Mouse (Mus musculus): ENCODE measurements around the gene Clstn3. TPM values are rescaled to one million over a fixed set of nuclear protein-coding genes. Genes with fewer than 3 reads are reported as not detected.

The Clstn3 gene
- polyA plus RNA-seq, 2 experiments = 5.1 to 11.2 TPM

GRCm38 (mm10) chr6:124471121-124471520, 6.5 kb upstream of the Clstn3 start:
- H3K27ac ChIP-seq (replicated peaks; ENCODE audit: low read depth, low read length) = no peak overlapping the region
- ATAC-seq (ENCODE audit: low FRiP score, low read depth) (no peak), DNase-seq (ENCODE audit: low spot score) (no peak)
- no peaks in the 10 kb centered on the region for H3K27me3 ChIP-seq (ENCODE audit: control insufficient read depth, insufficient read depth, low read length)
- H3K4me1 ChIP-seq (ENCODE audit: control insufficient read depth, insufficient read depth, low read length) = no peaks in the 10 kb centered on the region
- H3K9me3 ChIP-seq (ENCODE audit: control insufficient read depth, low read length) = no peaks in the 10 kb centered on the region
- no peak overlapping the region for H3K4me3 ChIP-seq (replicated peaks; ENCODE audit: low read length)
- no peak overlapping the region for H3K9ac ChIP-seq (ENCODE audit: low read depth, low read length, severe bottlenecking)
- WGBS = 89% methylated on average over 3 of the region's 3 CpGs
- TF ChIP-seq POLR2A (IDR thresholded peaks at IDR 0.05; ENCODE audit: borderline replicate concordance, extremely low read depth, insufficient read depth, insufficient read length) = no peak
- H3K36me3 ChIP-seq (ENCODE audit: control insufficient read depth, insufficient read depth, low read length) = no peaks in the 10 kb centered on the region
- H3K4me2 ChIP-seq (replicated peaks; ENCODE audit: low read depth, low read length, severe bottlenecking) = no peak overlapping the region

GRCm38 (mm10) chr6:124465729-124466128, 1.1 kb upstream of the Clstn3 start:
- Histone ChIP-seq H3K4me3 (replicated peaks; ENCODE audit: low read length) (no peak overlapping the region), H3K9me3 (ENCODE audit: control insufficient read depth, low read length) (no peaks in the 10 kb centered on the region), H3K9ac (ENCODE audit: low read depth, low read length, severe bottlenecking) (no peak overlapping the region), H3K4me2 (replicated peaks; ENCODE audit: low read depth, low read length, severe bottlenecking) (no peak overlapping the region; the same call in 1 of the 2 replicates), H3K4me1 (ENCODE audit: control insufficient read depth, insufficient read depth, low read length) (no peaks in the 10 kb centered on the region), H3K36me3 (ENCODE audit: control insufficient read depth, insufficient read depth, low read length) (no peaks in the 10 kb centered on the region), H3K27ac (replicated peaks; ENCODE audit: low read depth, low read length) (no peak overlapping the region), H3K27me3 (ENCODE audit: control insufficient read depth, insufficient read depth, low read length) (no peaks in the 10 kb centered on the region)
- WGBS = 55% methylated on average over 6 of the region's 6 CpGs
- DNase-seq (ENCODE audit: low spot score) = no peak
- TF ChIP-seq POLR2A (IDR thresholded peaks at IDR 0.05; ENCODE audit: borderline replicate concordance, extremely low read depth, insufficient read depth, insufficient read length) = no peak
- ATAC-seq (ENCODE audit: low FRiP score, low read depth) = no peak

GRCm38 (mm10) chr6:124465299-124465698, 705 bp upstream of the Clstn3 start:
- Histone ChIP-seq H3K9me3 (ENCODE audit: control insufficient read depth, low read length) (no peaks in the 10 kb centered on the region), H3K9ac (ENCODE audit: low read depth, low read length, severe bottlenecking) (peak overlapping the region; percentile 43)

GRCm38 (mm10) chr6:124463881-124464291, 708 bp downstream of the Clstn3 start:
- no peak overlapping the region; the same call in 1 of the 2 replicates for H3K9ac ChIP-seq (ENCODE audit: low read depth, low read length, severe bottlenecking)
- TF ChIP-seq POLR2A (IDR thresholded peaks at IDR 0.05; ENCODE audit: borderline replicate concordance, extremely low read depth, insufficient read depth, insufficient read length) = no peak
- WGBS = 21% methylated on average over 8 of the region's 8 CpGs

More at GRCm38 (mm10) chr6:124465299-124465698, 705 bp upstream of the Clstn3 start:
- H3K4me3 ChIP-seq (replicated peaks; ENCODE audit: low read length) = peak overlapping the region; percentile 40
- DNase-seq (ENCODE audit: low spot score) (no peak), ATAC-seq (ENCODE audit: low FRiP score, low read depth) (no peak)
- H3K27me3 ChIP-seq (ENCODE audit: control insufficient read depth, insufficient read depth, low read length) = no peaks in the 10 kb centered on the region
- peak overlapping the region; percentile 67 for H3K4me2 ChIP-seq (replicated peaks; ENCODE audit: low read depth, low read length, severe bottlenecking)
- H3K4me1 ChIP-seq (ENCODE audit: control insufficient read depth, insufficient read depth, low read length) = no peaks in the 10 kb centered on the region
- WGBS = 31% methylated on average over 6 of the region's 6 CpGs
- TF ChIP-seq POLR2A (IDR thresholded peaks at IDR 0.05; ENCODE audit: borderline replicate concordance, extremely low read depth, insufficient read depth, insufficient read length) = no peak
- no peaks in the 10 kb centered on the region for H3K36me3 ChIP-seq (ENCODE audit: control insufficient read depth, insufficient read depth, low read length)
- H3K27ac ChIP-seq (replicated peaks; ENCODE audit: low read depth, low read length) = no peak overlapping the region

DNA sequence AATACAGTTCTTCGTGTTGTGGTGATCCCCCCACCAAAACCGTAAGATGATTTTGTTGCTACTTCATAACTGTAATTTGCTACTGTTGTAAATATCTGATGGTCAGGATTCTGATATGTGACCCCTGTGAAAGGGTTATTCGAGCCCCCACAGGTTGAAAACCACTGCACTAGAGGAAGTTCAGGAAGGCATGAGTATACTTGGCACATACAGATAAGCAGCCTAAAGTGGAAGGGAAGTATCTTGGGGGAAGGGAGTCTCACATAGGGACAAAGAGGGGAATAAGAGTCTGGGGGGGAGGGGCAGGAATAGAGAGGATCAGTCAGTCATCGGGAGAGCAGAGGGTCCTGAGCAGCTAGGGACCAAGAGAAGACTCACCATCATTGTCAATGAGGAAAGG, 5.2 kb downstream of the Clstn3 start:
- Histone ChIP-seq H3K9me3 (ENCODE audit: control insufficient read depth, low read length) (no peaks in the 10 kb centered on the region), H3K9ac (ENCODE audit: low read depth, low read length, severe bottlenecking) (no peak overlapping the region), H3K4me2 (replicated peaks; ENCODE audit: low read depth, low read length, severe bottlenecking) (no peak overlapping the region), H3K27me3 (ENCODE audit: control insufficient read depth, insufficient read depth, low read length) (no peaks in the 10 kb centered on the region), H3K4me3 (replicated peaks; ENCODE audit: low read length) (no peak overlapping the region), H3K27ac (replicated peaks; ENCODE audit: low read depth, low read length) (no peak overlapping the region), H3K36me3 (ENCODE audit: control insufficient read depth, insufficient read depth, low read length) (no peaks in the 10 kb centered on the region), H3K4me1 (ENCODE audit: control insufficient read depth, insufficient read depth, low read length) (no peaks in the 10 kb centered on the region)
- no peak for TF ChIP-seq POLR2A (IDR thresholded peaks at IDR 0.05; ENCODE audit: borderline replicate concordance, extremely low read depth, insufficient read depth, insufficient read length)
- DNase-seq (ENCODE audit: low spot score) = no peak
- 90% methylated on average over 4 of the region's 4 CpGs for WGBS
- no peak for ATAC-seq (ENCODE audit: low FRiP score, low read depth)

More at GRCm38 (mm10) chr6:124463881-124464291, 708 bp downstream of the Clstn3 start:
- DNase-seq (ENCODE audit: low spot score) (no peak), ATAC-seq (ENCODE audit: low FRiP score, low read depth) (no peak)
- peak overlapping the region; percentile 67 for H3K4me2 ChIP-seq (replicated peaks; ENCODE audit: low read depth, low read length, severe bottlenecking)
- no peaks in the 10 kb centered on the region for H3K27me3 ChIP-seq (ENCODE audit: control insufficient read depth, insufficient read depth, low read length)
- H3K4me1 ChIP-seq (ENCODE audit: control insufficient read depth, insufficient read depth, low read length) = no peaks in the 10 kb centered on the region
- no peaks in the 10 kb centered on the region for H3K36me3 ChIP-seq (ENCODE audit: control insufficient read depth, insufficient read depth, low read length)
- no peak overlapping the region for H3K27ac ChIP-seq (replicated peaks; ENCODE audit: low read depth, low read length)
- H3K4me3 ChIP-seq (replicated peaks; ENCODE audit: low read length) = peak overlapping the region; percentile 40
- no peaks in the 10 kb centered on the region for H3K9me3 ChIP-seq (ENCODE audit: control insufficient read depth, low read length)

DNA sequence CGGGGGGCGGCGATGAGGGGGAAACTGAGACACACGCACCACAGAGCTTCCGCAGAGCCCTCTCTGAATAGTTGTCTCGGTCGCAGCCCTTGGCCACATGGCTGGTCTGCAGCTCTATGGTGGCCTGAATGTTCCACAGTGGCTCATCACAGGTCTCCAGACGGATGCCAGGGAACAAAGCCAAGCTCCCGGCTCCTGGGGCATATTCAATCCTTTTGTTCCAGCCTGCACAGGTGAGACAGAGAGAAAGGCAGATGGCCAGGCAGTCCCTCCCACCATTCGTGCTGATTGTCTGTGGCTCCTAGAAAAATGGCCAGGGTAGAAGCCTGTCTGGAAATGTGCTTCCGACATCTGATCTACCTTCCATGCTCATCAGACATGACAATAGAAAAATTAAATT, 6.1 kb downstream of the Clstn3 start:
- no peak overlapping the region for H3K4me2 ChIP-seq (replicated peaks; ENCODE audit: low read depth, low read length, severe bottlenecking)
- no peaks in the 10 kb centered on the region for H3K4me1 ChIP-seq (ENCODE audit: control insufficient read depth, insufficient read depth, low read length)
- H3K27ac ChIP-seq (replicated peaks; ENCODE audit: low read depth, low read length) = no peak overlapping the region
- no peak overlapping the region for H3K9ac ChIP-seq (ENCODE audit: low read depth, low read length, severe bottlenecking)
- no peak for DNase-seq (ENCODE audit: low spot score)
- no peak overlapping the region for H3K4me3 ChIP-seq (replicated peaks; ENCODE audit: low read length)
- TF ChIP-seq POLR2A (IDR thresholded peaks at IDR 0.05; ENCODE audit: borderline replicate concordance, extremely low read depth, insufficient read depth, insufficient read length) = no peak
- no peaks in the 10 kb centered on the region for H3K36me3 ChIP-seq (ENCODE audit: control insufficient read depth, insufficient read depth, low read length)
- no peaks in the 10 kb centered on the region for H3K27me3 ChIP-seq (ENCODE audit: control insufficient read depth, insufficient read depth, low read length)
- WGBS = 83% methylated on average over 11 of the region's 11 CpGs
- no peaks in the 10 kb centered on the region for H3K9me3 ChIP-seq (ENCODE audit: control insufficient read depth, low read length)
- no peak for ATAC-seq (ENCODE audit: low FRiP score, low read depth)

All from limb, embryonic 14.5 days (tissue).